Mouse (Mus musculus): Measurements from ENCODE around the gene Dydc1.

The Dydc1 gene

GRCm38 (mm10) chr14:41090777-41091176 lies 18.1 kb downstream of the Dydc1 start:
- in situ Hi-C loops (cut with MboI; ENCODE audit: low pct_unique_long_range_greater_than_20kb in 1 of 2, low sequenced_read_pairs in 2 of 2, unreplicated experiment in 1 of 2) = loop anchor here in 1 of 2 experiments (5.0 kb wide), 1 partner anchor 77 kb away; no protein-coding TSS in a partner anchor

DNA sequence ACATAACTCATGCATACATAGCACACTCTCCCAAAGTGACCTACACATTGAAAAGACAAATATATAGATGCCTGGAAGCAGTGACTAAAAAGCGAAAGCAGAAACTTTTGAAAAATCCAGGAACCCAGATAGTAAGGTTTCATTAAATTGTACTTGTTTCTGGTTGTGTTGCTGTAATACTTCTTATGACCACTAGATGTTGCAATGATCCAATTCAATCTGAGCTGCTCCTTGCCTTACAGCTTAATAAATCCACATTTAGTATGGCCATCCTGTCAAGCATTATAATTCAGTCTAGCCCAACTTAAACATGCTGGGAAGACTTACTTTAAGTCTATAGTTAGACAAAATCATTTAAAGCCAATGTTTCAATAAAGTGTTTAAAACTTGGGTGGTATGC lies 21.4 kb downstream of the Dydc1 start:
- in situ Hi-C loops (cut with MboI; ENCODE audit: low pct_unique_long_range_greater_than_20kb in 1 of 2, low sequenced_read_pairs in 2 of 2, unreplicated experiment in 1 of 2) = loop anchor here in 1 of 2 experiments (5.0 kb wide), 1 partner anchor 73 kb away; no protein-coding TSS in a partner anchor

DNA sequence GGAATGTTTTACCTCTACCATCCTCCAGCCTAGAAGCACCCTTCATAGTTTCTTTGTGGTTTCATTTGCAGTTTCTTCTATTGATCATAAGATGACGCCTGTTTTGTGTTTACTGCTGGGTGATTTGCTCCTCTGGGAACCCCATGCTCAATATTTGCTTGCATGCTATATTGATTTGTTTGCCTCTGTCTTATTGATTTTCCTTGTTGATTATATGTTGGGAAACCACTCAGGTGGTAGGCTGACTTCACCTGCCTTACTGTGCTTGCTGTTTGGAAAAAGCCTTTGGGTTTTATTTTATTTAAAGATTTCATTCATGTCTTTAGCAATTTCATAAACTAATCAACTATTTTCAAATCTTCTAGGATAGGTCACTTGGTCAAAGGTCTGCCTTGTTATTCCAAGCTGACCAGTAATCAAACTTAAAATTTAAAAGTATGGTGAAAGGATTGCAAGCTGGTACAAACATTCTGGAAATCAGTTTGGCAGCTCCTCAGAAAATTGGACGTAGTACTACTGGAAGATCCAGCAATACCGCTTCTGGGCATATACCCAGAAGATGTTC lies 23.7 kb downstream of the Dydc1 start:
- in situ Hi-C loops (cut with MboI; ENCODE audit: low pct_unique_long_range_greater_than_20kb in 1 of 2, low sequenced_read_pairs in 2 of 2, unreplicated experiment in 1 of 2) = no loop called here

DNA sequence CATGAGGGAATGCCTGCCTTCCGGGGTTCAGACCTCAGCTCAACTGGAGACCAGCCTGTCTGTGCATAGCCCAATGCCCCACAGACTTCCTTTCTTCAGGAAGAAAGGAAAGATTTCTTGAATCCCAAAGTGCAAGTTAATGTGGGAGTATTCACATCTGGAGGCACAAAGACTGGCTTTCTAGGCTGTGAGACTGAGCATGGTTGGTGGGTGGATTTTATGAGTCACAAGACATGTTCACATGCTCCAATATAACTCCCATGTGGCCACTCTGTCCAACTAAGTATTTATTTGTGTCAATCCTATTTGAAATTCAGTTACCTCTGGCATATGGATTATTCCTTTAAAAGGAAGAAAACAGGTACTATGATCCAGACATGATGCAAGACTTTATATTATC lies 26.0 kb downstream of the Dydc1 start:
- in situ Hi-C loops (cut with MboI; ENCODE audit: low pct_unique_long_range_greater_than_20kb in 1 of 2, low sequenced_read_pairs in 2 of 2, unreplicated experiment in 1 of 2) = no loop called here

DNA sequence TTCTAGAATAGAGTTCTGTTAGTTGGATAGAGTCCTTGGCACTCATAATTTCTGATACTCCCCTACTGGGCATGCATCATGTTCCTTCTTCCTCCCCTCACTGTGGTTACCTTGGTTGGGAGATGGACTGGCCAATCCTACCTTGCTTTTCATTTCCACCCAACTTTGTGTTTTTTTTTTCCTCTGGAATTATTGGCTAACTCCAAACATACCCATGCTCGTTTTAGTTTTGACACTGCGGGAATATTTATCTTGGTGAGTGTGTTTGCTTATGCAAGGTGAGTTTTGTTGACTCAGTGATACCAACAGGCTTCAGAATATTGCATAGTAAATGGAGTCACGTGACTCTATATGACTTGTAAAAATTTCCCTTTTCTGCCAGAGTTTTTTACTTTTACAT lies 28.0 kb downstream of the Dydc1 start:
- in situ Hi-C loops (cut with MboI; ENCODE audit: low pct_unique_long_range_greater_than_20kb in 1 of 2, low sequenced_read_pairs in 2 of 2, unreplicated experiment in 1 of 2) = no loop called here

DNA sequence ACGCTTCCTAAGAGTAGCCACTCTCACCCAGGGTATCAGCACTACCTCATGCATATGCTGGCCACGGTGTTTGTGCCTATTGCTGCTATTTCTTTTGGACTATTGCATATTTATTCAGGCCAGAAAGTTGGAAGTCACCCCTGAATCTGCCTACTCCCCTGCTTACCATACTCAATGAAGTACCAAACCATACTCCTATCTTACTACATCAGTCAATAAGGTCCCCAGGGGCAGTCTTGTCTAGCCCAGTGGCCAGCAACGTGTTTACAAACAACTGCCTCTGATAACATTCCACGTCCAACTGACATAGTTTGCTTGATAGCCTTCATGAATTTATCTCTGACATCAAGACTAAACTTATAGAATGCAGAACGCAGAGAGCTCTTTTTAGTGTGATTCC lies 28.5 kb downstream of the Dydc1 start:
- in situ Hi-C loops (cut with MboI; ENCODE audit: low pct_unique_long_range_greater_than_20kb in 1 of 2, low sequenced_read_pairs in 2 of 2, unreplicated experiment in 1 of 2) = no loop called here

- in situ Hi-C loops (cut with MboI; ENCODE audit: low pct_unique_long_range_greater_than_20kb in 1 of 2, low sequenced_read_pairs in 2 of 2, unreplicated experiment in 1 of 2) = no loop called here
Measured at GRCm38 (mm10) chr14:41102269-41102668, 29.6 kb downstream of the Dydc1 start.

DNA sequence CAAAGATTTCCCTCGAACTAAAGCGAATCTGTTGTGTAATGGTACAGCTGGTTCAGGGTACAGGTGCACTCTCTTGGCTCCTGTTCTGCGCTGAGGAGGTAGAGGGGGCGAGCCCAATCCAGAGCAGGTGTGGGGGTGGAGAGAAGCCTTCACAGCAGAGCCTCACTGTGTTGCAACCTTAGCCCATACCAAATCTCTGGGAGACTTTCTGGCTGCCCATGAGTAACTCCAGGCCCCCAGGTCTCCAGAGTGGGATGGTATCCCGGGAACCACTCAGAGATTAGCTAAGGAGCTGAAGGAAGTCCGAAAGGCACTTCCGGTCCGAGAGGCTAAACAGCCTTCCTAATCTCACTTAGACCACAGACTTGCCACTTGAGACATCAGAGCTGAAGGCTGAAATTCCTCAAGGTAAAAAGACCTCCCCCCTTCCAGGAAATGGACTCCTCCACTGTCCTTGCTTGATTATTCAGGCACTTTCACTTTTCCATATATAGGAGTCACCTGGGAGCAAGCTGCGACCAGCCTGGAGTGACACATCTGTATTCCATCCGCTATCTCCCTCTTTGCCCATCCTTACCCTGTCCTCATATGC lies 32.2 kb downstream of the Dydc1 start, which contains the start of gene Mat1a:
TSS of gene Mat1a (plus strand) at position 183 of the 592 bp plus-strand sequence.
- in situ Hi-C loops (cut with MboI; ENCODE audit: low pct_unique_long_range_greater_than_20kb in 1 of 2, low sequenced_read_pairs in 2 of 2, unreplicated experiment in 1 of 2) = no loop called here

DNA sequence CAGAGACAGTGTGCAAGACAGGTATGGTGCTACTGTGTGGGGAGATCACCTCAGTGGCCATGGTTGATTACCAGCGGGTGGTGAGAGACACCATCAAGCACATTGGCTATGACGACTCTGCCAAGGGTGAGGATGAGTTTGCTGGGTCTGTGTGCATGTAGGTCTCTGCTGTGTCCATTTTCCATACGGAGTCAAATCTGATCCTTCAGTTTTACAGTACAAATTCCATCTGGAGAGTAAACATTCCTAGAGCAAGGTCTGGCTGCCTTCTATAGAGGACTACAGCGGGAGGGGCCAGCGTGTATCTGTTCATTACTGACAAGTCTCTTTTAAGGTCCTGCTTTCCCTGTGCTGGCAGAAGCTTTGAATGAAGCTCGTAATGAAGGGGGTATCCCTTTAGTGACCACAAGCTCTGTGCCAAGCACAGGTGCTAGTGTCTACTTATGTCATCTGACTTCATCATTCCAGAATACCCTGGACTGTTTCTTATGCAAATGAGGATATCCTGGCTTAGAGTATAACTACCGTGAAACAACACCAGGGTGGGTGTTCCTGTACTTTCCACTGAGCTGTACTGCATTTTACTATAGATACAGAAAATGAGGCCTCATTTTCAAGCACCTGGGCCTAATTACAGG lies 38.4 kb downstream of the Dydc1 start:
- in situ Hi-C loops (cut with MboI; ENCODE audit: low pct_unique_long_range_greater_than_20kb in 1 of 2, low sequenced_read_pairs in 2 of 2, unreplicated experiment in 1 of 2) = no loop called here

DNA sequence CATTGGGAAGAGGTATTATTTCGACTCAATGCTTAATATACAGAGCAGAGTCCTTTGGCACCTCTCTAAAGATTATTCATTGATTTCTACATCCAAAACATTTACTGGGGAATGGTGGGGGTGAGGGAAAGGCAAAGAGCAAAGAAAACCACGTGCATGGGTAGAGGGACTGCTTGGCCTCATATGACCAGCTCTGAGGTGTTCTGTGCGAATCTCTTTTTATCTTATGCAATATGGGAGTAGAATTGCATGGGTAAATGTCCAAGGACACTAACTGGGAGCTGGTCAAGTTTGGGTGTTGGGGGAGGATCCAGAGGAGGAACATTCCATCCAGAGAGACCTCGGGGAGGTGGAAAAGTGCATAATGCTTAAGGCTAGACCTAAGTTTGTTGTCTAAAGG lies 40.2 kb downstream of the Dydc1 start:
- in situ Hi-C loops (cut with MboI; ENCODE audit: low pct_unique_long_range_greater_than_20kb in 1 of 2, low sequenced_read_pairs in 2 of 2, unreplicated experiment in 1 of 2) = no loop called here

DNA sequence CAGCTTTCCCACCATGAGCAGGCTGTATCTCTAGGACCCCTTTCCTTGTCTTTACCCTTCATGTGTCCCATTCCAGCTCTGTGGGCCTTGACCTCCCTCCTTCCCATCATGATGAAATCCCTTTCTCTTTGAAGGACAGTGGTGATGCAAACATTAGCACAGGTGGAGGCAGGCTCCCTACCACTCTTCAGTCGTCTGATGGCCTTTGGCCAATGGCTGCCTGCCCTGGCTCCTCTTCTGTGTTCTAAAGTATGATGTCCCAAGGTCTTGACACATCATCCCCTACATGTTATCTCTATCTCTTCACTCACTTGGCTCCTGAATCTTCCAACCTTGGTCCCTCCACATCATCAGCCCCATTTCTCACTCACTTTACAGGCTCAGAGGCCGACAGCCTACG lies 43.6 kb downstream of the Dydc1 start:
- in situ Hi-C loops (cut with MboI; ENCODE audit: low pct_unique_long_range_greater_than_20kb in 1 of 2, low sequenced_read_pairs in 2 of 2, unreplicated experiment in 1 of 2) = no loop called here

- in situ Hi-C loops (cut with MboI; ENCODE audit: low pct_unique_long_range_greater_than_20kb in 1 of 2, low sequenced_read_pairs in 2 of 2, unreplicated experiment in 1 of 2) = no loop called here
Measured at GRCm38 (mm10) chr14:41124683-41125082, 52.0 kb downstream of the Dydc1 start.

GRCm38 (mm10) chr14:41127997-41128396 lies 55.3 kb downstream of the Dydc1 start:
- in situ Hi-C loops (cut with MboI; ENCODE audit: low pct_unique_long_range_greater_than_20kb in 1 of 2, low sequenced_read_pairs in 2 of 2, unreplicated experiment in 1 of 2) = no loop called here

GRCm38 (mm10) chr14:41131540-41131939 lies 58.8 kb downstream of the Dydc1 start, which contains the start of gene Sftpa1:
TSS of gene Sftpa1 (plus strand) at chr14:41131782.
- in situ Hi-C loops (cut with MboI; ENCODE audit: low pct_unique_long_range_greater_than_20kb in 1 of 2, low sequenced_read_pairs in 2 of 2, unreplicated experiment in 1 of 2) = no loop called here

DNA sequence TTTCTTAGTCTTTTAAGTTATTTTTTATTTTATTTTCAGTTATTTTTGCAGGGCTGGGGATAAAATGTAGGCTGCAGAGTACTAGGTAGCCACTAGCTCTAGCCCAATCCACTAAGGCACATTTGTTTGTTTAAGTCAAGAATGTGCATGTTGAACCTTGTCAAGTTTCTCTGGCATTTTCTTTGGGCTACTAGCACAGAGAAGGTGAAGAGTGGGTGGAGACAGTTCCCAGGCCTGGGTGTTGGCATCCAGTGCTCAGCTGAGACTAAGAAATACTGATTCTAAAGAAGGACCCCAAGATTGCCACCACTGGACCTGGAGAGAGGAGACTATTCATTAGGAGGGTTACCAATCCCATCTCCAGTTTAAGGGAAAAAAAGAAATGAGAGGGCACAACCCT lies 64.3 kb downstream of the Dydc1 start:
- in situ Hi-C loops (cut with MboI; ENCODE audit: low pct_unique_long_range_greater_than_20kb in 1 of 2, low sequenced_read_pairs in 2 of 2, unreplicated experiment in 1 of 2) = no loop called here

DNA sequence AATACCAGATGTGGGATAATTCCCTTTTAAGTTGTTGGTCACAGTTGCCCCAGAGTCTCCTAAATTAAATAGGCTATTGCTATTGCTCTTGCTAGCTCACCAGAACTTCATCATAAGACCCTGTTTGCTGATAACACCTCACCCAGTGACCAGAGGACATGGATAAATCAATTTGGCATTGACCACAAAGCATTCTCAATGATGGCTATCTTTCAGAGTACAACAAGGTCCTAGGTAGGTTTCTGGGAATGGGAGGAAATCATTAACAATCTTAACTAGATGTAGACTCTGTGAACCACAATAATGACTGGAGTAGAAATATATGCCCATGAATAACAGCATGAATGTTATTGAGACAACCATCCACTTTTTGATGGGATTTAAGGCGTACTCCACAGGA lies 68.0 kb downstream of the Dydc1 start:
- in situ Hi-C loops (cut with MboI; ENCODE audit: low pct_unique_long_range_greater_than_20kb in 1 of 2, low sequenced_read_pairs in 2 of 2, unreplicated experiment in 1 of 2) = no loop called here

All from mouse embryonic stem cell (cell line).